Mouse (Mus musculus) fibroblast of lung, adult 2 months (primary cell): ENCODE results near the gene Dqx1.

Experiments
- DNase-seq: peaks from one replicate; pipeline ENCODE4 v3.0.0-alpha.2; 2011; ENCODE audit warnings: low read depth

Gene Dqx1

GRCm38 (mm10) chr6:83057790-83058189 is at the start of gene Dqx1:
Gene Dqx1, plus strand, starts transcription at chr6:83057844.
- no peak for DNase-seq

GRCm38 (mm10) chr6:83008659-83009058 is 49.0 kb upstream of the Dqx1 start:
- no peak for DNase-seq

GRCm38 (mm10) chr6:83010010-83010409 is 47.6 kb upstream of the Dqx1 start:
- no peak for DNase-seq

DNA sequence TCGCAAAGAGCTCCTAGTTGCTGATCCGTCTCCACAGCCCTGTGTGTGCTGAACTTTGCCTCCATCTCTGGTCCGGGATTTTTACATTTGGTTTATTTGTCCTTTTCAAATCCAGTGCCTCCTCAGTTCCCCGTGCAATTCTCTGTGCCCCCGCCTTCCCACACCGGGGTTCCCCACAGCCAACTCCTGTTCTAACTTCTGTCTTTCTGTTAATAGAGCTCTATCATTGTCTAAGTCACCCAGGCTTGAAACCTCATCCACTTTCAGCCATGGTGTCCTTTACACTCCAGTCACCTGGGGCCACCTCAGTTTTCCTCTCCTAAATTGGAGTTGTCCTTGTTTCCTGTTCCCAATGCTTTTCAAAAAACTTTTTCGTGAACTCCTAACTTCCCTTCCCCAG is 46.4 kb upstream of the Dqx1 start:
- DNase-seq: no peak

- DNase-seq: no peak
Observed at GRCm38 (mm10) chr6:83011756-83012155, 45.9 kb upstream of the Dqx1 start.

GRCm38 (mm10) chr6:83013444-83013843 is 44.2 kb upstream of the Dqx1 start:
- DNase-seq: no peak

- no peak for DNase-seq
Observed at GRCm38 (mm10) chr6:83014482-83015466, 42.9 kb upstream of the Dqx1 start.

DNA sequence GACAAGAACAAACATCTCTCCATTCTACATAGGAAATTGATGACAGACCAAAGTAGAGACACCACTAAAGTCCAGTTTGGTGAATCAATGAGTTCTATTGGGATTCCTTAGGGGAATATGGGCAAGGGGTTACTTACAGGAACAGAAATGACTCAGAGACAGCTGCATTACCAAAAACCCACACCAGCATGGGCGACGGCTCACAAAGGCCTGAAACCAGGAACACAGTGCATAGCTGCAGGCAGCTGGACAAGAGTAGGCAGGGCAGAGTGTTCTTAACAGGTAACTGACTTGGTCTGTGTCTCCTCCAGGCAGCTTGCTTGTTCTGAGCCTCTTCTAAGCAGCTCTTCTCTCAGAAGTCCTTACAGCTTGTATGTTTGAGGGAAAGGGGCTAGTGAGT is 41.9 kb upstream of the Dqx1 start:
- DNase-seq: no peak

DNA sequence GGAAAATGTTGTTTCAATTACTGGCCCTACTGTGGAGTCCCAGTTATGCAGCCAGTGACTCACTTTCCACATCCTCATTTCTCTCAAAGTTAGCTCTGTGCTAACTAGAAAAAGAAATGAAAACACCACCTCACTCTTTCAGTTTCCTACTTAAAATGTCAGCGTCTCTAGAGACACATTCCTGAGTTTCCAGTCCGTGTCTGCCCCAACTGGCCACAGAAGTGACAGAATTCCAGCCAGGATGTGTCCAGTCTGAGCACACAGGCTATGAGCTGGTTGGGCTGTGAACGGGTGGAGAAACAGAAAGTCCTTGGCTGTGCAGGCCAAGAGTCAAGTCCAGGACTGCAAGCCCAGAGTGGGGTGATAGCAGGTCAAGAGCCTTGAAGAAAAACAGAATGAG is 40.5 kb upstream of the Dqx1 start:
- DNase-seq: peak; percentile 93

DNA sequence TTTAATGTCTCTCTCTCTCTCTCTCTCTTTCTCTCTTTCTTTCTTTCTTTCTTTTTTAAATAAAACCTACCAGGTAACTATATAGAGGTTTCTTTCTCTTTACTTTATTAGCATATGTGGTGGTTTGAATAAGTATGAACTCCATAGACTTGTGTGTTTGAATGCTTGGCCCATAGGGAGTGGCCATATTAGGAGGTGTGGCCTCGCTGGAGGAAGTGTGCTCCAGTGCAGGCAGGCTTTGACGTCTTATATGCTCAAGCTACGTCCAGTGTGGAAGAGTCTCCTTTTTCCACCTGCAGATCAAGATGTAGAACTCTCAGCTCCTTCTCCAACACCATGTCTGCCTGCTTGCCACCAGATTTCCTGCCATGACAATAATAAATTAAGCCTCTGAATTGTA is 38.6 kb upstream of the Dqx1 start:
- DNase-seq: no peak

DNA sequence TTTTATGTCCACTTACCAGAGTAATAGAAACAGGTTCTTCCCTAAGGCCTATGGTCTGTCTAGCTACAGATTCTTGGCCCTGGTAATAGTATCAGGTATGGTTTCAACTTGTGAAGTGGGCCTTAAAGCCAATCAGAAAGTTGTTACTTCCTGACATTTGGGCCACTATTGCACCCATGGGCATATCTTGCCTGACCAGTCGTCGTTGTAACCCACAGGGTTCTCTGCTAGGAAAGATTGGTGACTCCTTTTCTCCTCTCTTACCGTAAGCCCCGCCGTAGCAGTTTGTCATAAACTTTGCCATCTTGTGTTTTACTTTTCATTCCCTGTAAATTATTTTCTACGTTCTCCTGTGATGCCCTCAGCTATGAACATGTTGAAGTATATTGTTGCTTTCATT is 37.5 kb upstream of the Dqx1 start:
- DNase-seq: no peak

DNA sequence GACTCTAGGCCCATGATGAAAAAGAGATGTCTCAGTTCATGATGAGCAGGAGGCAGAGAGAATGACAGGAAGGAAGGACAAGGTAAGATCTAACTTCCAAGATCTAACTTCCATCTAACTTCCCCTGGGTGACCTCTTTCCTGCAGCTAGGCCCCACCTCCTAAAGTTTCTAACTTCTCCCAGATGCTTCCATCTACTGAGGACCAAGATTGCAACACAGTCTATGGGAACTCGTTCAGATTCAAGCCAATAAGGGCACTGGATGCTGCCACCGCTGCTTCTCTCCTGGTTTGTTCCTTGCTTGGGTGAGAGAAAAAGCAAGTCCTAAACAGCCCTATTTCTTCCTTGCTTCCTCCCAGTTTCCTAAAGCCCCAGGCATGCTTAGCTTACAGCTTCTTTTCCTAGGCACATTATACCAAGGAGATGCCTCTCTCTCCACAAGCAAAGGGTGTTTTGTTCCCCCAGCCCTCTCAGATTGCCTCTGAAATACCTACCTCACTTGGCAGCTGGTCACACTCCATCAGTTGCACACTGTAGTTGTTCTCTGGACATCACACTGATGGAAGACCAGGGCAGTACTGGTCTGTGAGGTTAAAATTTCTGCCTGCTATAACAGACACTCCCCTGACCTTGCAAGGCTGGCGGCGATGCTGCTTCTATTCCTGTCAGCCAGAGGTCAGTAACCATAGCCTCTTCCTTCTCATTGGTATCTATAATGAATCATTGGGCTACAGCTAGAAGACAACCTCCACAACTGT is 36.6 kb upstream of the Dqx1 start:
- DNase-seq: no peak

GRCm38 (mm10) chr6:83023008-83023407 is 34.6 kb upstream of the Dqx1 start:
- DNase-seq: no peak

DNA sequence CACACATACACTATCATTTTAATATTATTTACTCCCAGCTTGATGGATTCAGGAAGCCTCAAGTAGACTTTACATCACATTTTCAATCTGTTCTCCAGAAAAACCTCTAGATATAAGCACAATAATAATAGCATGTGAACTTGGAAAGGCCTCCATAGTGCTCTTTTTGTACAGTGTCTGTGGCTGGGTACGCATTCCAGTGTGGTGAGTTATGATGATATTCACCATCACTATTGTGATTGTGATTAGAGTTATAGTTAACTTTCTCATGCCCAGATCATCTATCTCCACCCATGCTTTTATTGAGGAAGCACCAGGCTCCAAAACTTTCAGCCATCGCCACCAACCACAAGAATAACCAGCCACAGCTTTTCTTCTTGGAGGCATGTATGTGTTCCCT is 33.9 kb upstream of the Dqx1 start:
- DNase-seq: no peak

DNA sequence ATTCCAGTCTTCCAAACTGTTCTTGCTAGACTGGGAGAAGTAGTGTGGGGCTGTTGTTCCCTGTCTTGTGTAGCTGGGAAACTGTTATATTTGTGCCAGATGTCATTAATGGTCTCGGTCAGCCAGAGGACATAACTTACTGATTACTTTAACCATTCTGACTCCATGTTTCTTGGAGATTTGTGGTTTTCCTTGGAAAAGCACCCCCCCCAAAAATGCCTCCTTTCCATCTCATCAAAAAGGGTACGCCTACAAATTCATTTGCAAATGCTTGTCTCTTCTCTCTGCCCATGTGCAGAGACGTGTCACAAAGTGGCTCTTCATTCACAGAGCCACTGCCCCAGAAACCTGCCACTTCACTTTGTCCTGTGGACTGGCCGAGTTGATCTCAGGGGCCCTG is 33.2 kb upstream of the Dqx1 start:
- no peak for DNase-seq

GRCm38 (mm10) chr6:83025221-83025620 is 32.4 kb upstream of the Dqx1 start:
- no peak for DNase-seq

DNA sequence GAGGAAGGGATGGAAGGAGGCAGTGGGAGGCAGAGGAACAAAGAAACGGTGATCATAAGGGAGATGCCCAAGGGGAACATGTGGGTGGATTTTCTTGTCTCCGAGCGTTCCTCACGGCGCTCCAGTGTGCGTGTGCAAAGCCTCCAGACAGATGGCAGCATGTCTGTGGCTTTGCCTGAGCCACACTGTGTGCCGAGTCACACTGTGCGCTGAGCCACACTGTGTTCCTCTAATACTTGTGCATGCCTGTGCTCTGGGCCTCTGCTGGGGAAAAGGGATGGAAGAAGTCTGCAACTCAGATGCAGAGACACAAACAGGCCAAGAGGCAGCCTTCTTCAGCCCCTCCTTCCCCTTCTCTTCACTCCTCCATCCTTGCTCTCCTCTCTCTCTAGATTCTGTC is 30.4 kb upstream of the Dqx1 start:
- DNase-seq: no peak

DNA sequence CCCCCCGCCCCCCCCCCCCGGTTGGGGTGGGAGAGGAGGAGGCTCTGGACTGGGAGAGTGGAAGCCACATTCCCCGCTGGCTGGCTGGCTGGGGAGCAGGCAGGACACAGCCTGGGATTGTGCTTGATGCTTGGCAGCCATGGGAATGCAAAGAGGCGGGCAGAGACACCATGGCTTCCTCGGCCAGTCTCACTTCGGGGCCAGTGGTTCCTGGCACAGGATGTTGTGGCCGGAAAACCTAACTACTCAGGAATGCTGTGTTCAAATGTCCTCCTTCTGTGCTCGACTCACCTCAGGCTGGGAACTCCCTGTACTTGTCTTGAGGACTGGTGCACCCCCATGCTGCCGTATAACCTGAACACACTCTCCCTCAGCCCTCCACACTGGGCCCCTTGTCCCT is 29.9 kb upstream of the Dqx1 start:
- DNase-seq: peak; percentile 87

DNA sequence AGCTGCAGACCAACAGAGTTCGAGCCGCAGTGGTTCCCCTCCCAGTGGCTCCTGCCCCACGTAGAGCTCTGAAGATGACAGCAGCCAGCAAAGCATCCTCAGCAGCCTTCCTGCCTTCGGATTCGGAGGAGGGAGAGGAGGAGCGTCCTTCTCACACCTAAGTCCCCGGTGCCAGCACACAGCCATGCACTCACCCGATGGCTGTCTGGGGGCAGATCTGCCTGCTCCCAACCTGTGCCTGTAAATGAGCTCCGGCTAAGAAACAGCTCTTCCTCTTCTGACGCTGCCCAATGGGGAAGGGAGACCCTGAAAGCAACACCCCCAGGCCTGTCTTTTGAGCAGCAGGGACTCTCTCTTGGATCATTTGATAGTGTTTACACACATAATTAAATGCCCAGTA is 27.9 kb upstream of the Dqx1 start:
- no peak for DNase-seq

GRCm38 (mm10) chr6:83031111-83031510 is 26.5 kb upstream of the Dqx1 start:
- no peak for DNase-seq

GRCm38 (mm10) chr6:83031921-83032590 is 25.6 kb upstream of the Dqx1 start:
- DNase-seq: no peak

DNA sequence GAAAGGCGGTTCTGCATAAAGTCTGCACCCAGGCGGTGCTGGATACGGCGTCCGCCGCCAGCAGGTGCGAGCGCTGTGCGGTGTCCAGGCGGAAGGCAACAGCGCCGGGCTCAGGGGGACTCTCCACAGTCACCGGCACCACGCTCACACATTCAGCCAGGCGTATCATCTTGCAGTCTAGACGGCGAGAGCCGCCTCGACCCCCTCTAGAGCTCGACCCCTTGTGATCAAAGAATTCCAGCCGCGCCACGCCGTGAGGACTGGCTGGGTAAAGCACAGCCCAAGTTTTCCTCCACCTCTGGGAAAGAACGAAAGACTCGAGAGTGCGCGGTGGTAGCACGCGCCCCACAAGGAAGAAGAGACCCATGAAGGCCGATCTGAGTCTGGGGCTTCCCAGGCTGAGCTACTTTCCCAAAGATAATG is 24.9 kb upstream of the Dqx1 start:
- no peak for DNase-seq
